Mouse (Mus musculus): ENCODE results near the gene Vmn2r103. TPM values are rescaled to one million over a fixed set of nuclear protein-coding genes. Genes with fewer than 3 reads are reported as not detected.

Gene Vmn2r103
- polyA plus RNA-seq (2017; shearing (Covaris generic)) = not detected

GRCm38 (mm10) chr17:19773063-19773462 is at the start of gene Vmn2r103:
Vmn2r103 (plus strand) TSS chr17:19773363.

Other genes starting within 250 kb of the Vmn2r103 start
- gene Vmn2r101, start 196.1 kb upstream of the Vmn2r103 start, polyA plus RNA-seq (2017; shearing (Covaris generic)) = not detected
- 0.02 TPM for gene Vmn2r102, start 113.0 kb upstream of the Vmn2r103 start, polyA plus RNA-seq (2017; shearing (Covaris generic))

Measured in CD4-positive, CD25-positive, alpha-beta regulatory T cell (primary cell).